Mouse (Mus musculus): ENCODE results near the gene Adprhl1. TPM values are rescaled to one million over a fixed set of nuclear protein-coding genes. Genes with fewer than 3 reads are reported as not detected.
A peak's percentile ranks its signal among the peaks of the same experiment; 100 is the strongest.

Adprhl1 gene
- polyA plus RNA-seq, 1 experiment from 2014 or later, result not detected

MicroRNA genes within 50 kb of the gene (microRNA counts, 519-probe panel; counts per million panel counts)
- microRNA mmu-miR-1968, result not detected

Small RNA genes lying within 50 kb of the gene (microRNA-seq; reads per million reads assigned to microRNA genes)
- 40.1 reads per million, percentile 39 among the genes with 10 or more reads in this experiment for gene Mir1968

Other genes starting within 250 kb of the Adprhl1 start
- 0.06 and 0.09 TPM in 2 replicates for gene F7, start 228.1 kb downstream of the Adprhl1 start, polyA plus RNA-seq (2016; fragmentation: Nextera tagmentation; extraction: Ambion mirVana)
- 0.98 and 1.4 TPM in 2 replicates for gene F10, start 216.9 kb downstream of the Adprhl1 start, polyA plus RNA-seq (2016; fragmentation: Nextera tagmentation; extraction: Ambion mirVana)
- gene Proz, start 193.2 kb downstream of the Adprhl1 start, polyA plus RNA-seq (2016; fragmentation: Nextera tagmentation; extraction: Ambion mirVana), result 0.29 and 0.32 TPM in 2 replicates
- gene Pcid2, start 148.7 kb downstream of the Adprhl1 start, polyA plus RNA-seq (2016; fragmentation: Nextera tagmentation; extraction: Ambion mirVana), result 58.8 and 60.7 TPM in 2 replicates
- 77.9 and 83.2 TPM in 2 replicates for gene Cul4a, start 148.5 kb downstream of the Adprhl1 start, polyA plus RNA-seq (2016; fragmentation: Nextera tagmentation; extraction: Ambion mirVana)
- 221 and 223 TPM in 2 replicates for gene Lamp1, start 95.0 kb downstream of the Adprhl1 start, polyA plus RNA-seq (2016; fragmentation: Nextera tagmentation; extraction: Ambion mirVana)
- gene Grtp1, start 53.5 kb downstream of the Adprhl1 start, polyA plus RNA-seq (2016; fragmentation: Nextera tagmentation; extraction: Ambion mirVana), result 19.9 and 22.3 TPM in 2 replicates
- 28.5 and 28.6 TPM in 2 replicates for gene Dcun1d2, start 34.0 kb upstream of the Adprhl1 start, polyA plus RNA-seq (2016; fragmentation: Nextera tagmentation; extraction: Ambion mirVana)
- 31.6 and 40.6 TPM in 2 replicates for gene Tmco3, start 34.0 kb upstream of the Adprhl1 start, polyA plus RNA-seq (2016; fragmentation: Nextera tagmentation; extraction: Ambion mirVana)
- 184 and 201 TPM in 2 replicates for gene Tfdp1, start 84.6 kb upstream of the Adprhl1 start, polyA plus RNA-seq (2016; fragmentation: Nextera tagmentation; extraction: Ambion mirVana)
- not detected in 2 replicates for gene Atp4b, start 142.7 kb upstream of the Adprhl1 start, polyA plus RNA-seq (2016; fragmentation: Nextera tagmentation; extraction: Ambion mirVana)
- 0.02 TPM in 1 of 2 replicates, not detected in the other for gene Grk1, start 150.9 kb upstream of the Adprhl1 start, polyA plus RNA-seq (2016; fragmentation: Nextera tagmentation; extraction: Ambion mirVana)
- gene Tmem255b, start 181.0 kb upstream of the Adprhl1 start, polyA plus RNA-seq (2016; fragmentation: Nextera tagmentation; extraction: Ambion mirVana), result 0.10 TPM in 1 of 2 replicates, not detected in the other
- 8.9 and 14.6 TPM in 2 replicates for gene Gas6, start 240.3 kb upstream of the Adprhl1 start, polyA plus RNA-seq (2016; fragmentation: Nextera tagmentation; extraction: Ambion mirVana)

Data from midbrain, embryonic 10.5 days (tissue).